Mouse (Mus musculus) forebrain, postnatal 0 days (tissue): ENCODE data around the gene Tcl1b1. TPM values are rescaled to one million over a fixed set of nuclear protein-coding genes. Genes with fewer than 3 reads are reported as not detected.
"Not testable (repeated sequence)": the region's sequence is repeated elsewhere in the genome, so short reads cannot be mapped to it uniquely, and the experiment has no call there.

Experiments used
- ATAC-seq: fragments of 200-750 bp; cut with Nextera tagmentation; 2 replicates; pipeline ENCODE4 v1.8.0; 2017; ENCODE audit warnings: mild to moderate bottlenecking, moderate library complexity
- DNase-seq: peaks from one replicate; pipeline ENCODE4 v3.0.0-alpha.2; 2015
- H3K27ac ChIP-seq: fragments of 300-500 bp; sonication (generic); 2 replicates; pipeline ENCODE4 v1.5.1; 2014; ENCODE audit warnings: low read depth, mild to moderate bottlenecking, antibody characterized with exemption, low read length, moderate library complexity, mixed read lengths
- H3K27me3 ChIP-seq: fragments of 300-500 bp; sonication (generic); 2 replicates; pipeline ENCODE4 v1.6.1; 2014; ENCODE audit warnings: mild to moderate bottlenecking, low read length, mixed read lengths; ENCODE audit not compliant: insufficient read depth
- H3K36me3 ChIP-seq: fragments of 300-500 bp; sonication (generic); 2 replicates; pipeline ENCODE4 v1.6.1; 2014; ENCODE audit warnings: mild to moderate bottlenecking, moderate library complexity; ENCODE audit not compliant: insufficient read depth
- H3K4me1 ChIP-seq: fragments of 300-500 bp; sonication (generic); 2 replicates; pipeline ENCODE4 v1.6.1; 2014; ENCODE audit warnings: antibody characterized with exemption; ENCODE audit not compliant: insufficient read depth
- H3K4me2 ChIP-seq: fragments of 300-500 bp; sonication (generic); 2 replicates; pipeline ENCODE4 v1.6.1; 2014; ENCODE audit warnings: low read depth, mild to moderate bottlenecking, moderate library complexity
- H3K4me3 ChIP-seq: fragments of 300-500 bp; sonication (generic); 2 replicates; pipeline ENCODE4 v1.5.1; 2014; ENCODE audit warnings: low read depth, low read length, mixed read lengths
- H3K9ac ChIP-seq: fragments of 300-500 bp; sonication (generic); 2 replicates; pipeline ENCODE4 v1.6.1; 2014; ENCODE audit warnings: mild to moderate bottlenecking
- H3K9me3 ChIP-seq: fragments of 300-500 bp; sonication (generic); 2 replicates; pipeline ENCODE4 v1.6.1; 2016; ENCODE audit warnings: low read length
- CTCF ChIP-seq: sonication (generic); IDR thresholded peaks from 2 replicates; pipeline ENCODE4 v1.5.1; 2016; ENCODE audit warnings: antibody characterized with exemption, control low read depth, low read depth
- WGBS: fragments of 180-500 bp; shearing (Covaris S2); extraction: QIAGEN DNeasy Blood & Tissue Kit; methylation state at CpG from one replicate; pipeline ENCODE4 v1.1.7; 2014; 5-methylcytosine and 5-hydroxymethylcytosine counted together
- polyA plus RNA-seq: library from polyadenylated mRNA; unstranded; fragments of >200 nt; fragmentation: Nextera tagmentation; extraction: Ambion mirVana; gene quantifications from 2 replicates; pipeline ENCODE4 v1.2.1, GENCODE M21; 2015
- total RNA-seq: library from RNA; depleted of rRNA; stranded (reverse); fragments of >200 nt; gene quantifications from 2 replicates; pipeline ENCODE4 v1.2.3, GENCODE M21; 2014

Gene Tcl1b1
- total and polyA plus RNA-seq, 2 experiments from 2014 or later, result not detected

- not testable (repeated sequence) for H3K4me1 ChIP-seq, H3K4me2 ChIP-seq, H3K27me3 ChIP-seq, H3K27ac ChIP-seq, H3K9me3 ChIP-seq, ATAC-seq, H3K9ac ChIP-seq, DNase-seq, H3K36me3 ChIP-seq, H3K4me3 ChIP-seq
- WGBS, result 71% methylated on average over 1 of the region's 1 CpGs
Measured at GRCm38 (mm10) chr12:105137729-105138128, 21.8 kb upstream of the Tcl1b1 start.

GRCm38 (mm10) chr12:105143096-105143495, 16.4 kb upstream of the Tcl1b1 start:
- Histone ChIP-seq H3K4me1 (no peaks in the 10 kb centered on the region), H3K9me3 (no peaks in the 10 kb centered on the region), H3K4me2 (no peak overlapping the region), H3K27me3 (no peaks in the 10 kb centered on the region), H3K27ac (no peak overlapping the region), H3K9ac (no peak overlapping the region), H3K4me3 (no peak overlapping the region), H3K36me3 (no peaks in the 10 kb centered on the region)
- no peak for TF ChIP-seq CTCF
- WGBS, result 97% methylated on average over 3 of the region's 3 CpGs
- DNase-seq (no peak), ATAC-seq (no peak)

DNA sequence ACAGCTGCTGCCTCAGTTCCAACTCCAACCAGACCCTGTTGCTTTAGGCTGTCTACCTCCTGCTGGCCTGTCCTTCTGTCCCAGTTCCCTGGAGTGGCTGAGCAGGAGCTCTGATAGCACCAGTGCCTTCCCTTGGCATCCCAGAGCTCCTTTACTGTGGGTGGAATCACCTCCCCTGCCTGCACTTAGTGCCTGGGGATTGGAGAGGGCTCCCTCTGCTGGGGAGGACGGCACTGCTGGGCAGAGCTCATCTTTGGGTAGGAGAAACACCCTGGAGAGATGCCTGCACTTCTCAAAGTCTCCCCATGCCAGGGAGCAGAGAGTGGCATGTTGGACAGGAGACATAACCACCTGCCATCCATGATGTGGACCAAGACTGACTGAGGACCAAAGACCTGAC, 14.6 kb upstream of the Tcl1b1 start:
- H3K9me3 ChIP-seq, H3K4me1 ChIP-seq, ATAC-seq, H3K36me3 ChIP-seq, H3K27ac ChIP-seq, H3K9ac ChIP-seq, H3K4me2 ChIP-seq, H3K4me3 ChIP-seq, DNase-seq, H3K27me3 ChIP-seq: not testable (repeated sequence)
- 60% methylated on average over 1 of the region's 1 CpGs for WGBS

GRCm38 (mm10) chr12:105145714-105146113, 13.8 kb upstream of the Tcl1b1 start, which contains the start of gene Tcl1b2:
Gene Tcl1b2 (plus strand): TSS chr12:105146014.
- no peaks in the 10 kb centered on the region for H3K36me3 ChIP-seq
- no peaks in the 10 kb centered on the region for H3K4me1 ChIP-seq
- no peaks in the 10 kb centered on the region for H3K9me3 ChIP-seq
- WGBS, result 83% methylated on average over 3 of the region's 3 CpGs
- no peak within 1 kb of the TSS for H3K9ac ChIP-seq
- H3K27ac ChIP-seq, result no peak within 1 kb of the TSS
- DNase-seq, result no peak
- H3K4me3 ChIP-seq, result no peak within 1 kb of the TSS
- H3K27me3 ChIP-seq, result no peaks in the 10 kb centered on the region
- ATAC-seq, result no peak
- no peak within 1 kb of the TSS for H3K4me2 ChIP-seq
- no peak for TF ChIP-seq CTCF

- not testable (repeated sequence) for DNase-seq, H3K27ac ChIP-seq, H3K4me3 ChIP-seq, ATAC-seq, H3K36me3 ChIP-seq, H3K27me3 ChIP-seq, H3K9ac ChIP-seq, H3K4me2 ChIP-seq, H3K4me1 ChIP-seq, H3K9me3 ChIP-seq
- WGBS, result 77% methylated on average over 4 of the region's 4 CpGs
Measured at GRCm38 (mm10) chr12:105155286-105155685, 4.2 kb upstream of the Tcl1b1 start.

GRCm38 (mm10) chr12:105158842-105159241, 648 bp upstream of the Tcl1b1 start:
- Histone ChIP-seq H3K27ac (no peak overlapping the region), H3K27me3 (no peaks in the 10 kb centered on the region), H3K9ac (no peak overlapping the region), H3K4me2 (no peak overlapping the region), H3K4me3 (no peak overlapping the region), H3K9me3 (no peaks in the 10 kb centered on the region), H3K4me1 (no peaks in the 10 kb centered on the region), H3K36me3 (no peaks in the 10 kb centered on the region)
- DNase-seq, result no peak
- ATAC-seq, result no peak
- 87% methylated on average over 6 of the region's 6 CpGs for WGBS
- TF ChIP-seq CTCF, result no peak

DNA sequence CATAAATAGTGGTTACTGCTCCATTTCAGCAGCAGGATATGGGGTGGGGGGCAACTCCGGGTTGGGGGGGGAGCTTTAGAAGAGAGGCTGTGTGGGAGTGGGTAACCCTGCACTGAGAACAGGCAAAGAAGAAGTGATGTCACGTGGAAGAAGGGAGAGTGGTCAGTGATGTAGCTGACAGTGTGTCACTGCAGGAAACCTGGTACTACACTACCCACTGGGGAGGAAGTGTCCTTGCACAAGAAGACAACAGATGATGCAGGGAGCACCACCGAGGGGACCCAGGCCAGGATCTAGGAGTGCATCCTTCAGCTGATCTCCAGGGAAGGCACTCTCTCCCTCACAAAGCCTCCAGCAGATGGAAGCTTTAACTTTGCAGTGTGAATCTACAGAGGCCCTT, 7.2 kb downstream of the Tcl1b1 start:
- ATAC-seq, result no peak
- Histone ChIP-seq H3K27ac (no peak overlapping the region), H3K9ac (no peak overlapping the region), H3K36me3 (no peaks in the 10 kb centered on the region), H3K9me3 (no peaks in the 10 kb centered on the region), H3K4me2 (no peak overlapping the region), H3K4me1 (no peaks in the 10 kb centered on the region), H3K4me3 (no peak overlapping the region), H3K27me3 (no peaks in the 10 kb centered on the region)
- WGBS, result 78% methylated on average over 3 of the region's 3 CpGs
- DNase-seq, result no peak
- no peak for TF ChIP-seq CTCF

GRCm38 (mm10) chr12:105173366-105173765, 13.9 kb downstream of the Tcl1b1 start:
- Histone ChIP-seq H3K9me3 (no peaks in the 10 kb centered on the region), H3K36me3 (no peaks in the 10 kb centered on the region), H3K27me3 (no peaks in the 10 kb centered on the region), H3K27ac (no peak overlapping the region), H3K4me1 (no peaks in the 10 kb centered on the region), H3K9ac (no peak overlapping the region), H3K4me3 (no peak overlapping the region), H3K4me2 (no peak overlapping the region)
- DNase-seq, result no peak
- ATAC-seq, result no peak
- no peak for TF ChIP-seq CTCF
- 89% methylated on average over 2 of the region's 2 CpGs for WGBS
